Mouse (Mus musculus): ENCODE measurements around the gene Ankrd50. TPM values are rescaled to one million over a fixed set of nuclear protein-coding genes. Genes with fewer than 3 reads are reported as not detected.

Gene Ankrd50
- total and polyA plus RNA-seq, 2 experiments from 2014 or later, result 15.0 to 65.3 TPM

GRCm38 (mm10) chr3:38435828-38436227 is 48.8 kb downstream of the Ankrd50 start:
- no peak overlapping the region for H3K4me2 ChIP-seq (ENCODE audit: low read depth, low read length)
- no peaks in the 10 kb centered on the region for H3K27me3 ChIP-seq (ENCODE audit: insufficient read depth, low read length)
- no peak overlapping the region for H3K4me3 ChIP-seq (ENCODE audit: low read length)
- ATAC-seq (no peak), DNase-seq (ENCODE audit: low spot score) (no peak)
- no peak overlapping the region for H3K9ac ChIP-seq (replicated peaks; ENCODE audit: low read length)
- no peak for TF ChIP-seq CTCF (IDR thresholded peaks at IDR 0.05; ENCODE audit: low read depth)
- no peak overlapping the region for H3K27ac ChIP-seq
- H3K4me1 ChIP-seq (ENCODE audit: insufficient read depth, low read length), result peaks cover 9% of the 10 kb centered on the region
- H3K36me3 ChIP-seq (ENCODE audit: insufficient read depth, low read length), result no peaks in the 10 kb centered on the region
- no peaks in the 10 kb centered on the region for H3K9me3 ChIP-seq (ENCODE audit: low read length)
- 93% methylated on average over 6 of the region's 6 CpGs for WGBS

- H3K4me2 ChIP-seq (ENCODE audit: low read depth, low read length), result no peak overlapping the region
- WGBS, result 86% methylated on average over 2 of the region's 2 CpGs
- DNase-seq (ENCODE audit: low spot score) (no peak), ATAC-seq (no peak)
- no peaks in the 10 kb centered on the region for H3K27me3 ChIP-seq (ENCODE audit: insufficient read depth, low read length)
- no peak overlapping the region for H3K4me3 ChIP-seq (ENCODE audit: low read length)
- no peak overlapping the region for H3K27ac ChIP-seq
- no peak for TF ChIP-seq CTCF (IDR thresholded peaks at IDR 0.05; ENCODE audit: low read depth)
- H3K9ac ChIP-seq (replicated peaks; ENCODE audit: low read length), result no peak overlapping the region
- peaks cover 9% of the 10 kb centered on the region for H3K4me1 ChIP-seq (ENCODE audit: insufficient read depth, low read length)
- no peaks in the 10 kb centered on the region for H3K9me3 ChIP-seq (ENCODE audit: low read length)
- no peaks in the 10 kb centered on the region for H3K36me3 ChIP-seq (ENCODE audit: insufficient read depth, low read length)
These were observed 50.2 kb downstream of the Ankrd50 start for GRCm38 (mm10) chr3:38434486-38434885.

- no peak for TF ChIP-seq CTCF (IDR thresholded peaks at IDR 0.05; ENCODE audit: low read depth)
- Histone ChIP-seq H3K27ac (no peak overlapping the region), H3K4me1 (ENCODE audit: insufficient read depth, low read length) (peaks cover 9% of the 10 kb centered on the region), H3K36me3 (ENCODE audit: insufficient read depth, low read length) (no peaks in the 10 kb centered on the region), H3K9ac (replicated peaks; ENCODE audit: low read length) (no peak overlapping the region), H3K4me2 (ENCODE audit: low read depth, low read length) (no peak overlapping the region), H3K27me3 (ENCODE audit: insufficient read depth, low read length) (no peaks in the 10 kb centered on the region), H3K9me3 (ENCODE audit: low read length) (no peaks in the 10 kb centered on the region), H3K4me3 (ENCODE audit: low read length) (no peak overlapping the region)
- ATAC-seq, result no peak
- DNase-seq (ENCODE audit: low spot score), result peak; percentile 24
- 22% methylated on average over 11 of the region's 11 CpGs for WGBS
These were observed 50.9 kb downstream of the Ankrd50 start for GRCm38 (mm10) chr3:38433495-38434464.

GRCm38 (mm10) chr3:38431461-38431860 is 53.2 kb downstream of the Ankrd50 start:
- Histone ChIP-seq H3K4me1 (ENCODE audit: insufficient read depth, low read length) (peaks cover 9% of the 10 kb centered on the region), H3K4me3 (ENCODE audit: low read length) (no peak overlapping the region), H3K27ac (no peak overlapping the region), H3K27me3 (ENCODE audit: insufficient read depth, low read length) (no peaks in the 10 kb centered on the region), H3K9me3 (ENCODE audit: low read length) (no peaks in the 10 kb centered on the region), H3K4me2 (ENCODE audit: low read depth, low read length) (no peak overlapping the region), H3K9ac (replicated peaks; ENCODE audit: low read length) (no peak overlapping the region), H3K36me3 (ENCODE audit: insufficient read depth, low read length) (no peaks in the 10 kb centered on the region)
- TF ChIP-seq CTCF (IDR thresholded peaks at IDR 0.05; ENCODE audit: low read depth), result no peak
- no peak for DNase-seq (ENCODE audit: low spot score)
- ATAC-seq, result no peak
- WGBS, result 86% methylated on average over 5 of the region's 5 CpGs

- Histone ChIP-seq H3K36me3 (ENCODE audit: insufficient read depth, low read length) (no peaks in the 10 kb centered on the region), H3K27ac (no peak overlapping the region), H3K9ac (replicated peaks; ENCODE audit: low read length) (no peak overlapping the region), H3K27me3 (ENCODE audit: insufficient read depth, low read length) (no peaks in the 10 kb centered on the region), H3K4me1 (ENCODE audit: insufficient read depth, low read length) (peaks cover 9% of the 10 kb centered on the region), H3K4me2 (ENCODE audit: low read depth, low read length) (no peak overlapping the region), H3K4me3 (ENCODE audit: low read length) (no peak overlapping the region), H3K9me3 (ENCODE audit: low read length) (no peaks in the 10 kb centered on the region)
- DNase-seq (ENCODE audit: low spot score), result no peak
- TF ChIP-seq CTCF (IDR thresholded peaks at IDR 0.05; ENCODE audit: low read depth), result no peak
- 68% methylated on average over 6 of the region's 6 CpGs for WGBS
- no peak for ATAC-seq
These were observed 53.6 kb downstream of the Ankrd50 start for GRCm38 (mm10) chr3:38431042-38431441.

GRCm38 (mm10) chr3:38427200-38427599 is 57.4 kb downstream of the Ankrd50 start:
- ATAC-seq (no peak), DNase-seq (ENCODE audit: low spot score) (no peak)
- Histone ChIP-seq H3K9me3 (ENCODE audit: low read length) (no peaks in the 10 kb centered on the region), H3K4me1 (ENCODE audit: insufficient read depth, low read length) (no peaks in the 10 kb centered on the region; the same call in 1 of the 2 replicates), H3K27ac (no peak overlapping the region), H3K4me2 (ENCODE audit: low read depth, low read length) (no peak overlapping the region), H3K4me3 (ENCODE audit: low read length) (no peak overlapping the region), H3K9ac (replicated peaks; ENCODE audit: low read length) (no peak overlapping the region), H3K36me3 (ENCODE audit: insufficient read depth, low read length) (no peaks in the 10 kb centered on the region), H3K27me3 (ENCODE audit: insufficient read depth, low read length) (no peaks in the 10 kb centered on the region)
- 85% methylated on average over 1 of the region's 1 CpGs for WGBS
- TF ChIP-seq CTCF (IDR thresholded peaks at IDR 0.05; ENCODE audit: low read depth), result no peak

- no peak for TF ChIP-seq CTCF (IDR thresholded peaks at IDR 0.05; ENCODE audit: low read depth)
These were observed 60.7 kb downstream of the Ankrd50 start for GRCm38 (mm10) chr3:38423966-38424365.

More at GRCm38 (mm10) chr3:38423966-38424365, 60.7 kb downstream of the Ankrd50 start:
- no peak overlapping the region for H3K4me3 ChIP-seq (ENCODE audit: low read length)
- H3K4me2 ChIP-seq (ENCODE audit: low read depth, low read length), result no peak overlapping the region
- H3K36me3 ChIP-seq (ENCODE audit: insufficient read depth, low read length), result no peaks in the 10 kb centered on the region
- no peak overlapping the region for H3K9ac ChIP-seq (replicated peaks; ENCODE audit: low read length)
- H3K4me1 ChIP-seq (ENCODE audit: insufficient read depth, low read length), result no peaks in the 10 kb centered on the region
- DNase-seq (ENCODE audit: low spot score) (no peak), ATAC-seq (no peak)
- no peaks in the 10 kb centered on the region for H3K9me3 ChIP-seq (ENCODE audit: low read length)
- no peak overlapping the region for H3K27ac ChIP-seq
- 83% methylated on average over 4 of the region's 4 CpGs for WGBS
- H3K27me3 ChIP-seq (ENCODE audit: insufficient read depth, low read length), result no peaks in the 10 kb centered on the region

Measured in hindbrain, postnatal 0 days (tissue).